Mouse (Mus musculus) olfactory bulb, adult 2 months (tissue): ENCODE measurements around the gene Fam221b.

ENCODE experiments used
- CTCF ChIP-seq: fragments of 200-500 bp; IDR thresholded peaks from 2 replicates; pipeline ENCODE4 v1.5.1; 2012; ENCODE audit warnings: low read depth, mild to moderate bottlenecking, low read length, moderate library complexity; ENCODE audit not compliant: insufficient read depth
- POLR2A ChIP-seq: fragments of 200-500 bp; IDR thresholded peaks from 2 replicates; pipeline ENCODE4 v1.6.1; 2012; ENCODE audit warnings: mild to moderate bottlenecking, low read depth, low read length, moderate library complexity; ENCODE audit not compliant: insufficient read depth

- TF ChIP-seq POLR2A (no peak), CTCF (peak; percentile 51)
Measured at GRCm38 (mm10) chr4:43630030-43630581, 38.8 kb downstream of the Fam221b start.
